Mouse (Mus musculus): ENCODE data around the gene Stk24. TPM values are rescaled to one million over a fixed set of nuclear protein-coding genes. Genes with fewer than 3 reads are reported as not detected.

The Stk24 gene
- 9.8 and 10.4 TPM in 2 replicates for polyA plus RNA-seq (2012; rRNA removed)

DNA sequence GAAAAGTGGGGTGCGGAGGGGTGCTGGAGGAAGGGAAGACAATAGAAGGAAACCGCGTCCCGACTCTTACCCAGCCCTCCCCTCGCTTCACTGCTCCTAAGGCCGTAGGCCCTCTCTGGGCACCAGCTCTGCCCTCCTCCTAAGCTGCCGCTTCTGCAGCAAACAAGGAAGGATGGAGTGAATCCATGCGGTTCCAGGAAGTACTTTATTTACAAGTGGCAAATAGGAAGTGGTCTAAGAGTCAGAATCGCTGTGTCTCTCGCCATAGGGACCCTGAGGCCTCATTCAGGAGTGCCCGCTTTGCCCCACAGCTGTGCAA lies at the start of gene Stk24:
Stk24 (minus strand) TSS at position 185 of the 319 bp plus-strand sequence.

Other genes starting within 250 kb of the Stk24 start
- gene Slc15a1, start 125.2 kb upstream of the Stk24 start, polyA plus RNA-seq (2012; rRNA removed): 1.1 and 1.4 TPM in 2 replicates

All from stomach, adult 2 months (tissue).